Mouse (Mus musculus) hindbrain, embryonic 10.5 days (tissue): ENCODE measurements around the gene Ablim1. TPM values are rescaled to one million over a fixed set of nuclear protein-coding genes. Genes with fewer than 3 reads are reported as not detected.

Experiments
- DNase-seq: peaks from one replicate; pipeline ENCODE4 v3.0.0-alpha.2; 2017; ENCODE audit warnings: low spot score
- H3K27ac ChIP-seq: fragments of 300-500 bp; sonication (generic); 2 replicates; pipeline ENCODE4 v1.5.1; 2016; ENCODE audit warnings: mild to moderate bottlenecking, moderate library complexity
- H3K27me3 ChIP-seq: fragments of 300-500 bp; sonication (generic); 2 replicates; pipeline ENCODE4 v1.6.1; 2016; ENCODE audit warnings: mild to moderate bottlenecking; ENCODE audit not compliant: poor library complexity, insufficient read depth, severe bottlenecking
- H3K36me3 ChIP-seq: fragments of 300-500 bp; sonication (generic); 2 replicates; pipeline ENCODE4 v1.6.1; 2016; ENCODE audit warnings: mild to moderate bottlenecking, moderate library complexity
- H3K4me1 ChIP-seq: fragments of 300-500 bp; sonication (generic); replicated peaks from 2 replicates; pipeline ENCODE4 v1.6.1; 2016; ENCODE audit warnings: mild to moderate bottlenecking
- H3K4me3 ChIP-seq: fragments of 300-500 bp; sonication (generic); 2 replicates; pipeline ENCODE4 v1.5.1; 2016; ENCODE audit warnings: mild to moderate bottlenecking, moderate library complexity
- H3K9me3 ChIP-seq: fragments of 300-500 bp; sonication (generic); 2 replicates; pipeline ENCODE4 v1.6.1; 2016; ENCODE audit warnings: mild to moderate bottlenecking, moderate library complexity
- WGBS: fragments of 180-500 bp; shearing (Covaris S2); methylation state at CpG from one replicate; pipeline ENCODE4 v1.1.7; 2016; 5-methylcytosine and 5-hydroxymethylcytosine counted together
- polyA plus RNA-seq: library from polyadenylated mRNA; unstranded; fragments of >200 nt; fragmentation: Nextera tagmentation; extraction: Ambion mirVana; gene quantifications from 2 replicates; pipeline ENCODE4 v1.2.1, GENCODE M21; 2016

The Ablim1 gene
- polyA plus RNA-seq, 1 experiment from 2014 or later: 17.7 TPM

DNA sequence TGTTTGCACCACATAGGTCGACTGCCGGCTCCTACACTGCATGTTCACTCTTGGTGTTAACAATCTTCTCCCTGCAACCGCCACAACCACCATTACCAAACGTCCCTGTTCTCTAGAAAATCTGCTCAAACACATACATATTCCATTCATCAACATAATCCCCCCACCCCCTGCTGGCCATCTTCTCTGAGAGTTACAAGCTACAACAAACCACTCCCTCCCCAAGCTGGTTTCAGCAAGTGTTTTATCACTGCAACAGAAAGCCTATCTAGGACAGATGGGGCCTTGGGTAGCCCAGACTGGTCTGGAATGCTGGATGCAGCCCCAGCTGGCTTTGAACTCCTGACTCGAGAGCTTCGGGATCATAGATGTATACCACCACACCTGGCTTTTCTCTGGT is 42.5 kb upstream of the Ablim1 start:
- Histone ChIP-seq H3K4me3 (no peak overlapping the region), H3K27ac (no peak overlapping the region), H3K27me3 (no peaks in the 10 kb centered on the region), H3K36me3 (no peaks in the 10 kb centered on the region), H3K4me1 (peaks cover 44% of the 10 kb centered on the region), H3K9me3 (no peaks in the 10 kb centered on the region)
- no peak for DNase-seq
- WGBS: 91% methylated on average over 6 of the region's 6 CpGs

DNA sequence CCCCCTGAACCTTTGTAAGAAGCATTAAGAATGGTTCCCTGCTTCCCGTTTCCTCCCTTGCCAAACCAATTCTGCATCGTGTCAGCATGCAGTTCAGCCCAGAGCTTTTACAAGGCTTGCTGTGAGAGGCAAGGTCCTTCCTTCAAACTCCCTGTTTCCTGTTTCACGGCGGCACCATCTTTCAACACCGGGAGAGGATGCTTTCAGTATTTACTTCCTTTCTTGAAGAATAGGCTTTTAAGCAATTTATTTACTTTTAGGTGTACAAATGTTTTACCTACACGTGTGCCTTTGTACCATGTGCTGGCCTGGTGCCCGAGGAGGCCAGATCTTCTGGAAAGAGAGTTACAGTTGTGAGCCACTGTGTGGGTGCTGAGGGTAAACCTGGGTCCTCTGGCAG is 41.6 kb upstream of the Ablim1 start:
- Histone ChIP-seq H3K4me1 (peaks cover 40% of the 10 kb centered on the region), H3K4me3 (no peak overlapping the region), H3K27ac (no peak overlapping the region), H3K36me3 (no peaks in the 10 kb centered on the region), H3K9me3 (no peaks in the 10 kb centered on the region), H3K27me3 (no peaks in the 10 kb centered on the region)
- 87% methylated on average over 7 of the region's 7 CpGs for WGBS
- DNase-seq: no peak

DNA sequence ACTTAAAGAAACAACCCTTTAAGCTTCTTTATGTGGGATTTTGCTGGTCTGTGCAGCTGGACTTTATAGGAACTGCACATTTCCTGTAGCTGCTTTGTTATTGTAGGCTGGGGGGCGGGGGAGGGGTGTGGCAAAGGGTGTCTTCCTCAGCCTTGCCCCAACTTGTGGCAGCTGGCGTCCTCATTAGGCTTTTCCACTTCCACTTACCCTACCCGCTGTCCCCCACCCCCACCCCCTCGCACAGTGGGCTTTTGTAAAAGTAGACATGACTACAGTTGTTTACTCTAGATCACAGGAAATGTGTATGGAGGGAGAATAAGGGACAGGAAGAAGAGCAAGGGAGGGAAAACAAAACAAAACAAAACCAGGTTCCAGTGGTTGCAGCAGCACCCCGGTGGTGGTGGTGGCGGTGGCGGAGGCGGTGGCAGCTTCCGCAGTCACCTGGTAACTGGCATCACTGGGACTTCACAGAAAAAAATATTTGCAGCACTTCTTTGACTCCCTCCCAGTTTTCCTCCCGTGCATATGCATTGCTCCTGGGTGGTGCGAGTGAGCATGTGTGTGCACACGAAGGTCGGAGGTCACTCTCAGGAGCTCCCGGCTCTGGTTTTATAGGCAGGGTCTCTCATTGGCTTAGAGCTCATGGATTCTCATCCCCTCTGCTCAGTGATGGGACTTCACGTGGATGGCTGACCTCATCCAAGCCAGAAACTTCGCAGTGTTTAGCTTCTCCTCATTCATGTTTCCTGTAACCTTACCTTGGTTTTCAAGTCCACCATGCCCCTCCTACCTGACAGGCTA is 40.9 kb upstream of the Ablim1 start:
- 0 out of 2 replicates have a peak overlapping the region, but pooled peaks have one; percentile 31 for H3K27ac ChIP-seq

DNA sequence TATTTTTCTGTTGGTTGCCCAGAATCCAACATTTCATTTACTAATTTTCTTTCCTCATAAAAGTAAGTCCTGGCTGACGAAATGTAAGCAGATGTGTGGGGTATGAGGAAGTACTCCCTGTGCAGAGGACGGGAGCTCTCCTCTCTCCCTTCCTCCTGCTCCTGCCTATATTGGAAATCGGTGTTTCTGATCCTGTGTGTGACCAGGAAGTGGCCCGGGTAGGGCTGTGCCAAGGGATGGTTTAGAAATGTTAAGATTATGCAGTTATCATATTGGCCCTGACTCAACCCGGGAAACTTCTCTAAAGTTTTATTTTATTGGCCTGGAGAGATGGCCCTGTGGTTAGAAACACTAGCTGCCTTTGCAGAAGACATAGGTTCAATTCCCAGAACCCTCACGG is 40.0 kb upstream of the Ablim1 start:
- Histone ChIP-seq H3K4me3 (no peak overlapping the region), H3K36me3 (no peaks in the 10 kb centered on the region), H3K27ac (no peak overlapping the region), H3K27me3 (no peaks in the 10 kb centered on the region), H3K9me3 (no peaks in the 10 kb centered on the region), H3K4me1 (peaks cover 26% of the 10 kb centered on the region)
- no peak for DNase-seq
- WGBS: 93% methylated on average over 6 of the region's 6 CpGs

More for the DNA sequence above, 40.9 kb upstream of the Ablim1 start:
- H3K4me3 ChIP-seq: no peak overlapping the region
- DNase-seq: no peak
- no peaks in the 10 kb centered on the region for H3K27me3 ChIP-seq
- H3K36me3 ChIP-seq: no peaks in the 10 kb centered on the region
- H3K9me3 ChIP-seq: no peaks in the 10 kb centered on the region
- peaks cover 36% of the 10 kb centered on the region for H3K4me1 ChIP-seq
- WGBS: 74% methylated on average over 16 of the region's 16 CpGs

DNA sequence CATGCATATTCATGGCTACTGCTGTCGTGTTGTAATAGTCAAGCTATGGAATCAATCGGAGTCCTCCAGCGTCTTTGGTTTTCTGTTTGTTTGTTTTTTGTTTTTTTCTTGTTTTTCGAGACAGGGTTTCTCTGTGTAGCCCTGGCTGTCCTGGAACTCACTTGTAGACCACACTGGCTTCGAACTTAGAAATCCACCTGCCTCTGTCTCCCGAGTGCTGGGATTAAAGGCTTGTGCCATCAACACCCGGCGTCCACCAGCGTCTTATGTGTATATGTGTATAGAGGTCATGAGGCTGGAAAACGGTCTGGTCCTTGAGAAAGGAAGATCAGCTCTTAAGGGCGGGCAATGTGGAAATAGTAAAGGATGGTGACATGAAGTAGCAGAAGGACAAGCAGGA is 39.3 kb upstream of the Ablim1 start:
- WGBS: 93% methylated on average over 11 of the region's 11 CpGs
- H3K27ac ChIP-seq: no peak overlapping the region

DNA sequence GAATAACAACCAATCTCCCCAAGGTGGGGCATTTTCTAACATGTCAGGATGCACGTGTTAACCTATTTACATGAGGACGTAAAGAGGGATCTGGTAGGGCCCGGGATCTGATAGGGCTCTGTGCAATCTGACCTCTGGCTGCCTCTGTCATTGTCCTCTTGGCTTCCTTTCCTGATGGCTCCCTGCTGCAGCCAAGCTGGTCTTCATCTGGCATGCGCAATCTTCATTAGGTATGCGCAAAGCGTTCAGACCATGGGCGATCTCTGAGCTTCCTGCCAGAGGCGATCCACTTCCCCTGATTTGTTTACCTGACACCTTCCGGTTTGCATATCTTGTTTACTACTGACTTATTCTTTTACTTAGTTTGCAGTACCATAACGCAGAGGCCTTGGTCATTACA is 38.5 kb upstream of the Ablim1 start:
- Histone ChIP-seq H3K27me3 (no peaks in the 10 kb centered on the region), H3K27ac (no peak overlapping the region), H3K4me3 (no peak overlapping the region), H3K4me1 (peaks cover 14% of the 10 kb centered on the region), H3K9me3 (peaks cover 3% of the 10 kb centered on the region; the same call in 1 of the 2 replicates), H3K36me3 (no peaks in the 10 kb centered on the region)
- DNase-seq: no peak
- WGBS: 89% methylated on average over 10 of the region's 10 CpGs

More for the DNA sequence above, 39.3 kb upstream of the Ablim1 start:
- no peak for DNase-seq
- Histone ChIP-seq H3K9me3 (no peaks in the 10 kb centered on the region), H3K36me3 (no peaks in the 10 kb centered on the region), H3K27me3 (no peaks in the 10 kb centered on the region), H3K4me3 (no peak overlapping the region), H3K4me1 (peaks cover 21% of the 10 kb centered on the region)

DNA sequence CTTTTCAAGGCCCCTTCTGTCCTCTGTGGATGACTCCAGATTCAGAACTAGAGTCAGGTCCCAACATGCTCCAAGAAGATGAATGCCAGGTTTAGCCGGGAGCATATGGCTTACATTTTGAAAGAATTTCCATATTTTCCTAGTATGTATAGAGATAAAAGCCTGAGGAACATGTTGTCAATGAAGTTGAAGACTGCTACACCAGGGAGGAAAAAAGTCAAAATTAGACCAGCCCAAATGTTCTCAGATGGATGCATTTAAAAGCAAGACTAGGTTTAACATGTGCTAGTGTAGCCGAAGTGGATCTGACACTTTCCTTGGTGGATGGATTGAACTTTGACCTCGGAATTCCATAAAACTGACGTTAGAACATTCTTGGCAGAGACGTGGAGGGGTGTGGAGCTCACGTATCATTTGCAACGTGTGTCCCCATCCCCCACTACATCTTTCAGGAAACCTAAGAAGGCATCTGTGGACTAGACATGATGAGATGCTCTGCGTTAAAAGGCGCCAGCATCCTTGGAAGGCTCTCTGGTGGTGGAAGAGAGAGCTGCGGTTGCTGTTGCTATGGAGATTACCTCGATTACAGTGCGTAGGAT is 37.7 kb upstream of the Ablim1 start:
- Histone ChIP-seq H3K9me3 (peaks cover 9% of the 10 kb centered on the region), H3K36me3 (no peaks in the 10 kb centered on the region), H3K27ac (no peak overlapping the region), H3K27me3 (no peaks in the 10 kb centered on the region), H3K4me1 (peaks cover 10% of the 10 kb centered on the region), H3K4me3 (no peak overlapping the region)
- DNase-seq: no peak
- 92% methylated on average over 12 of the region's 12 CpGs for WGBS

DNA sequence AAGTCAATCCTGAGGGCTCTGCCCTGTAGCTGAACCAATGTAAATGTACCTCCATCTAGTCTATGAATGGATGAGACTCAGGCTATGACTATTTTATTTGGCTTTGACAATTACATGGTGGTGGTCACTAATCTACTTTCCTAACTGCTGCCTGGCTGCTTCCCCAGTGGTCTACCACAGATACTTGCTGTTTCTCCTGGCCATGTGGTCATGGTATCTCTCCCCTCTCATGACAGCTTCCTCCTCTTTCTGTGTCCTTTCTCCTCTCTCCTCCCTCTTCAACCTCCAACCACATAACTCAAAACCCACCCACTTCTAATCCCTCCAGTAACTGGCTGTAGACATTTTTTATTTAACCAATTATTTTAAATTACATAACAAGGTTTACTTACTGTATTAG is 34.4 kb upstream of the Ablim1 start:
- no peak overlapping the region for H3K4me3 ChIP-seq
- peaks cover 18% of the 10 kb centered on the region for H3K9me3 ChIP-seq
- H3K36me3 ChIP-seq: no peaks in the 10 kb centered on the region
- no peaks in the 10 kb centered on the region for H3K4me1 ChIP-seq
- no peak overlapping the region for H3K27ac ChIP-seq
- H3K27me3 ChIP-seq: no peaks in the 10 kb centered on the region
- DNase-seq: no peak

DNA sequence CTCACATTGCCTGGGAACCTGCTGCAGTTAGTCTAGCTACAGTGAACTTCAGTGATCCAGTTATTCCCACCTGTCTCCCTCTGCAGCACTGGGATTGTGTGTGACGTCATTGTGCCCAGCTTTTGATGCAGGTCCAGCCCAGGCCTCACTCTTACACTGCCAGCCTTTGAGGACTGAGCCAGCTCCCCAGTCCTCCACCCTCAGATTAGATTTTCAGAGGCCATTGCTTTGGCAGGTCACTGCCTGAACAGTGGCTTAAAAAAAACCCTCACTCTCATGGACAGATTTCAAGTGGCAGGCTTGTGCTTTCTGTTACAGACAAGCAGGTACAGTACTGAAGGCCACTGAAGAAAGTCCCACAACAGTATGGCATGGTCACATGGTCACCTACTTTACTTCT is 30.0 kb upstream of the Ablim1 start:
- peaks cover 18% of the 10 kb centered on the region for H3K9me3 ChIP-seq
- 80% methylated on average over 1 of the region's 1 CpGs for WGBS
- H3K4me1 ChIP-seq: no peaks in the 10 kb centered on the region
- H3K27me3 ChIP-seq: no peaks in the 10 kb centered on the region
- H3K27ac ChIP-seq: no peak overlapping the region
- DNase-seq: no peak
- H3K36me3 ChIP-seq: no peaks in the 10 kb centered on the region
- H3K4me3 ChIP-seq: no peak overlapping the region

DNA sequence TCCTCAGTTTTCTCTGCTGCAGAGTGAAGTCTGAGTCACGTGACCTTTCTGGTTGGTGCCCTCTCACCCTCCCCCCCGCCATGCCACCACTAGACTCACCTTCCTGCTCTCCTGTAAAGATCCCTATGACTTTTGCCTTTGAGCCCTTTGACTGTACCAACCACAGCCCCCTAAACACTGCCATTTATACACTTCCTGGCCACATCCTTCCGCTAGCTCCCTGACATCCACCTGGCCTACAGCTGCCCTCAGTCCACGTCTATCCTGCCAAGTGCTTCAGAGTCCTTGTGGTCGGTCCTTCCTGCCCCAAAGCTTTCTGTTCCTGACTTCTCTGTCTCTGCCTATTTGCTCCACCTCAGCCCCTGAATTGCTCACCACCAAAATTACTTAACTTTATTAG is 29.1 kb upstream of the Ablim1 start:
- WGBS: 84% methylated on average over 5 of the region's 5 CpGs
- no peak overlapping the region for H3K4me3 ChIP-seq

DNA sequence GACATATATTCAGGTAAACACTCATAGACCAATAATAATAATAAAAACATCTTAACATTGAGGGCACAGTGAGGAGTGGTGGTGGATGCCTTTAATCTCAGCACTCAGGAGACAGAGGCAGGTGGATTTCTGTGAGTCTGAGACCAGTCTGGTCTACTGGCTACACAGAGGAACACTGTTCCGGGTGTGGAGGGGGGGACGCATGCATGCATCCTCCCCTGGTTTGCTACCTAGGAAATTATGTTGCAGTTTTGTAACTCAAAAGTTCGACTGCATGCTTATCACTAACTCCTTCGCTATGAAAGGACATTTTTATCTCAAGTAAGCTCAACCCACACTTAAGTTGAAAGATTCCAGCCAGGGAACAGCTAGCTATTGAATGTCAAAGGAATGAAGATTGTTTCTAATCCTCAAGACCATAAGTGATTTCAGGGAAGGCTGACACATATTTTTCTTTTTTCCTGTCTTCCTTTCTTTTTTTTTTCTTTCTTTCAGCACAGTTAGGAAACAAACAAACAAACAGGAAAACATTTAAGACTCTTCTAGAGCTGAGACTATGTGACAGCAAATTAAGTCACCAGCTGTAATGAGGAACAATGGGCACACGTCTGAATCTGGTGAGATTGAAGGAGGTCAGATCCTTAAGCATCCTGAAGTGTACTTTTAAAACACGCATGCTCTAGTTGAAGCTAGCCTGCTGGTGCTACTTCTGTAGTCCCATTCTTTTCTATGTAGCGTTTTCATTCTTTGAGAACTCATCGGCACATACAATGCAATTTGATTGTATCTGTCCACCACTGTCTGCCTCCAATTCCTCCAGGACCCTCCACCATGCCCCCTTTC is 26.4 kb upstream of the Ablim1 start:
- H3K27ac ChIP-seq: no peak overlapping the region
- H3K36me3 ChIP-seq: no peaks in the 10 kb centered on the region
- WGBS: 82% methylated on average over 8 of the region's 8 CpGs
- no peaks in the 10 kb centered on the region for H3K27me3 ChIP-seq
- no peak overlapping the region for H3K4me3 ChIP-seq
- H3K4me1 ChIP-seq: no peaks in the 10 kb centered on the region
- no peak for DNase-seq
- no peaks in the 10 kb centered on the region for H3K9me3 ChIP-seq

More for the DNA sequence above, 29.1 kb upstream of the Ablim1 start:
- H3K9me3 ChIP-seq: peaks cover 18% of the 10 kb centered on the region
- no peaks in the 10 kb centered on the region for H3K27me3 ChIP-seq
- no peak overlapping the region for H3K27ac ChIP-seq
- H3K4me1 ChIP-seq: no peaks in the 10 kb centered on the region
- DNase-seq: no peak
- no peaks in the 10 kb centered on the region for H3K36me3 ChIP-seq

DNA sequence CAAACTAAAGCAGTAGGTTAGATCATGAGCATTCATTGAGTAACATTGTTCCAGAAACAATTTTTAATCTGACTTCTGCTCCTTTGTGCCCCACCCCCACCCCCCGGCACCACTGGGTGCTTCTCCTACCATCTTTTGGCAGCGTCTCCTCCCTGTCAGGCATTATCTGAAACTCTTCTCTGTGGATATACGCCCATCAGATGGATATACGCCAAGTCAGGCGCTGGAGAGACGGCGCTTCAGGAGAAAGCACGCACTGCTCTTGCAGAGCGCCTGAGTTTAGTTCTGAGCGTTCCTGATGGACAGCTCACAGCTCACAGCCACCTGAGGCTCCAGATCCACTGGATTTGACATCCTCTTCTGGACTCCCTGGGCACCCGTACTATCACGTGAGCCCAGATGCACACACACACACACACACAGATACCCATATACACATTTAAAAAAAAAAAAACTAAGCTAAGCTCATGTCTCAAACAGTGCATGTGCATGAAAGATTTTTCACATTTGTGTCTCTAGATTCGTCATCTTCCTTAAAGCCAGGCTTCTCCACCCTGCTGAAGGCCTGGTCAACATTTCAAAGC is 24.7 kb upstream of the Ablim1 start:
- Histone ChIP-seq H3K36me3 (no peaks in the 10 kb centered on the region), H3K27me3 (no peaks in the 10 kb centered on the region), H3K4me3 (no peak overlapping the region), H3K4me1 (peaks cover 5% of the 10 kb centered on the region; the same call in 1 of the 2 replicates), H3K9me3 (no peaks in the 10 kb centered on the region), H3K27ac (no peak overlapping the region)
- 92% methylated on average over 13 of the region's 13 CpGs for WGBS
- no peak for DNase-seq
